Mouse (Mus musculus) MEL (cell line): Measurements from ENCODE around the gene Rfxank. TPM values are rescaled to one million over a fixed set of nuclear protein-coding genes. Genes with fewer than 3 reads are reported as not detected.

Experiments used
- DNase-seq: peaks from one replicate; pipeline ENCODE4 v3.0.0; 2011; ENCODE audit warnings: low read depth, low spot score
- H3K27ac ChIP-seq: 2 replicates; pipeline ENCODE4 v1.5.1; 2012; ENCODE audit warnings: low read depth, mild to moderate bottlenecking, control low read depth, low read length, moderate library complexity; ENCODE audit not compliant: control insufficient read depth
- H3K27me3 ChIP-seq, 2 experiments: fragments of 150-350 bp in 1 of 2; sonication (generic) in 1 of 2; 2 replicates each; pipeline ENCODE4 v1.6.1; 2012; ENCODE audit warnings: low read length in 2 of 2, mild to moderate bottlenecking in 2 of 2, improper control_type of control experiment in 1 of 2, moderate library complexity in 1 of 2; ENCODE audit not compliant: insufficient read depth in 2 of 2, control insufficient read depth in 1 of 2
- H3K36me3 ChIP-seq, 2 experiments: 2 replicates each; pipeline ENCODE4 v1.6.1; 2012 to 2014; ENCODE audit warnings: low read length in 2 of 2, improper control_type of control experiment in 1 of 2, inconsistent platforms in 1 of 2, mild to moderate bottlenecking in 1 of 2; ENCODE audit not compliant: insufficient read depth in 2 of 2, control insufficient read depth in 1 of 2
- H3K4me1 ChIP-seq, 2 experiments: fragments of 150-350 bp in 1 of 2; sonication (generic) in 1 of 2; 2 replicates each; pipeline ENCODE4 v1.6.1; 2012; ENCODE audit warnings: low read length in 2 of 2, improper control_type of control experiment in 1 of 2, mild to moderate bottlenecking in 1 of 2; ENCODE audit not compliant: insufficient read depth in 2 of 2, control insufficient read depth in 1 of 2
- H3K4me3 ChIP-seq, 2 experiments: fragments of 150-350 bp in 1 of 2; sonication (generic) in 1 of 2; 2 replicates each; pipeline ENCODE4 v1.5.1; 2012; ENCODE audit warnings: low read depth in 2 of 2, low read length in 2 of 2, mild to moderate bottlenecking in 2 of 2, moderate library complexity in 2 of 2, control low read depth in 1 of 2, improper control_type of control experiment in 1 of 2; ENCODE audit not compliant: control insufficient read depth in 1 of 2, insufficient read depth in 1 of 2
- H3K79me2 ChIP-seq: 2 replicates; pipeline ENCODE4 v1.6.1; 2012; ENCODE audit warnings: mild to moderate bottlenecking, low read length, moderate library complexity; ENCODE audit not compliant: control insufficient read depth, poor library complexity, insufficient read depth
- H3K9ac ChIP-seq: 2 replicates; pipeline ENCODE4 v1.6.1; 2012; ENCODE audit warnings: low read depth, mild to moderate bottlenecking, control low read depth, low read length, moderate library complexity; ENCODE audit not compliant: control insufficient read depth, poor library complexity, severe bottlenecking
- H3K9me3 ChIP-seq: fragments of 150-350 bp; sonication (generic); replicated peaks from 2 replicates; pipeline ENCODE4 v1.6.1; 2012; ENCODE audit warnings: mild to moderate bottlenecking, low read length, improper control_type of control experiment, moderate library complexity; ENCODE audit not compliant: insufficient read depth
- BHLHE40 ChIP-seq: IDR thresholded peaks from 2 replicates; pipeline ENCODE4 v1.6.1; 2012; ENCODE audit warnings: low read depth, mild to moderate bottlenecking, inconsistent platforms, low read length, improper control_type of control experiment, borderline replicate concordance
- CTCF ChIP-seq, 3 experiments: IDR thresholded peaks in 2 of 3; conservative IDR thresholded peaks in 1 of 3; 2 replicates each; pipeline ENCODE4 v1.5.1; 2011 to 2012; ENCODE audit warnings: low read length in 3 of 3, low read depth in 2 of 3, mild to moderate bottlenecking in 2 of 3, improper control_type of control experiment in 1 of 3, inconsistent platforms in 1 of 3, mixed read lengths in 1 of 3, moderate library complexity in 1 of 3; ENCODE audit not compliant: control insufficient read depth in 1 of 3, insufficient read depth in 1 of 3, poor library complexity in 1 of 3, severe bottlenecking in 1 of 3
- E2F4 ChIP-seq: IDR thresholded peaks from 2 replicates; pipeline ENCODE4 v1.6.1; 2011; ENCODE audit warnings: low read depth, low read length, improper control_type of control experiment, borderline replicate concordance
- ELF1 ChIP-seq: IDR thresholded peaks from 2 replicates; pipeline ENCODE4 v1.6.1; 2014; ENCODE audit warnings: low read depth, mild to moderate bottlenecking, inconsistent platforms, low read length, improper control_type of control experiment, moderate library complexity
- EP300 ChIP-seq, 2 experiments: IDR thresholded peaks; 2 replicates each; pipeline ENCODE4 v1.6.1; 2011; ENCODE audit warnings: improper control_type of control experiment in 2 of 2, low read length in 2 of 2, low read depth in 1 of 2, mild to moderate bottlenecking in 1 of 2
- ETS1 ChIP-seq: IDR thresholded peaks from 2 replicates; pipeline ENCODE4 v1.6.1; 2012; ENCODE audit warnings: low read depth, mild to moderate bottlenecking, inconsistent platforms, low read length, improper control_type of control experiment, moderate library complexity
- GATA1 ChIP-seq: IDR thresholded peaks from 2 replicates; pipeline ENCODE4 v1.6.1; 2011; ENCODE audit warnings: low read depth, low read length, improper control_type of control experiment
- HCFC1 ChIP-seq: IDR thresholded peaks from 2 replicates; pipeline ENCODE4 v1.6.1; 2012; ENCODE audit warnings: low read depth, mild to moderate bottlenecking, inconsistent platforms, low read length, improper control_type of control experiment, moderate library complexity
- JUND ChIP-seq: IDR thresholded peaks from 2 replicates; pipeline ENCODE4 v1.6.1; 2011; ENCODE audit warnings: low read depth, mild to moderate bottlenecking, improper control_type of control experiment, low read length
- MAFK ChIP-seq: IDR thresholded peaks from 2 replicates; pipeline ENCODE4 v1.6.1; 2011; ENCODE audit warnings: low read depth, mild to moderate bottlenecking, low read length, improper control_type of control experiment, borderline replicate concordance
- MAZ ChIP-seq: IDR thresholded peaks from 2 replicates; pipeline ENCODE4 v1.6.1; 2012; ENCODE audit warnings: low read depth, mild to moderate bottlenecking, inconsistent platforms, low read length, improper control_type of control experiment
- MXI1 ChIP-seq: IDR thresholded peaks from 2 replicates; pipeline ENCODE4 v1.6.1; 2011; ENCODE audit warnings: mild to moderate bottlenecking, low read depth, low read length, improper control_type of control experiment
- MYB ChIP-seq: IDR thresholded peaks from 2 replicates; pipeline ENCODE4 v1.6.1; 2011; ENCODE audit warnings: mild to moderate bottlenecking, low read depth, low read length, improper control_type of control experiment
- NRF1 ChIP-seq: IDR thresholded peaks from 2 replicates; pipeline ENCODE4 v1.6.1; 2014; ENCODE audit warnings: low read depth, mild to moderate bottlenecking, inconsistent platforms, low read length, improper control_type of control experiment, moderate library complexity; ENCODE audit not compliant: poor library complexity, insufficient read depth, severe bottlenecking
- POLR2A ChIP-seq, 2 experiments: IDR thresholded peaks; 2 replicates each; pipeline ENCODE4 v1.6.1; 2011 to 2012; ENCODE audit warnings: low read length in 2 of 2, mild to moderate bottlenecking in 2 of 2, control low read depth in 1 of 2, improper control_type of control experiment in 1 of 2, low read depth in 1 of 2, moderate library complexity in 1 of 2; ENCODE audit not compliant: control insufficient read depth in 1 of 2, insufficient read depth in 1 of 2, poor library complexity in 1 of 2
- RAD21 ChIP-seq: IDR thresholded peaks from 2 replicates; pipeline ENCODE4 v1.6.1; 2011; ENCODE audit warnings: mild to moderate bottlenecking, low read depth, low read length, improper control_type of control experiment
- RCOR1 ChIP-seq: IDR thresholded peaks from 2 replicates; pipeline ENCODE4 v1.6.1; 2012; ENCODE audit warnings: low read depth, mild to moderate bottlenecking, inconsistent platforms, low read length, improper control_type of control experiment
- SIN3A ChIP-seq: IDR thresholded peaks from 2 replicates; pipeline ENCODE4 v1.6.1; 2012; ENCODE audit warnings: low read length, improper control_type of control experiment, inconsistent platforms
- TBP ChIP-seq: IDR thresholded peaks from 2 replicates; pipeline ENCODE4 v1.8.0; 2011; ENCODE audit warnings: low read depth, low read length, improper control_type of control experiment
- TCF12 ChIP-seq: IDR thresholded peaks from 2 replicates; pipeline ENCODE4 v1.6.1; 2014; ENCODE audit warnings: low read depth, mild to moderate bottlenecking, inconsistent platforms, low read length, improper control_type of control experiment, moderate library complexity
- USF1 ChIP-seq: IDR thresholded peaks from 2 replicates; pipeline ENCODE4 v1.6.1; 2014; ENCODE audit warnings: low read depth, mild to moderate bottlenecking, inconsistent platforms, low read length, improper control_type of control experiment, moderate library complexity
- USF2 ChIP-seq, 2 experiments: IDR thresholded peaks; 2 replicates each; pipeline ENCODE4 v1.6.1; 2011 to 2012; ENCODE audit warnings: improper control_type of control experiment in 2 of 2, low read length in 2 of 2, borderline replicate concordance in 1 of 2, inconsistent platforms in 1 of 2, low read depth in 1 of 2, mild to moderate bottlenecking in 1 of 2; ENCODE audit not compliant: insufficient read depth in 1 of 2
- ZKSCAN1 ChIP-seq: IDR thresholded peaks from 2 replicates; pipeline ENCODE4 v1.6.1; 2012; ENCODE audit warnings: low read depth, mild to moderate bottlenecking, inconsistent platforms, low read length, improper control_type of control experiment, moderate library complexity
- polyA plus RNA-seq, 2 experiments: library from polyadenylated mRNA; stranded (reverse) in 1 of 2; unstranded in 1 of 2; fragments of >175 nt in 1 of 2; fragments of >200 nt in 1 of 2; gene quantifications; 2 replicates each; pipeline versions ENCODE4 v1.2.1 to v1.2.4; 2012; ENCODE audit warnings: low replicate concordance in 2 of 2, low read depth in 1 of 2; ENCODE audit not compliant: insufficient read length in 2 of 2, insufficient read depth in 1 of 2, missing spikeins in 1 of 2
- total RNA-seq: library from RNA; depleted of rRNA; stranded (reverse); fragments of 300-350 nt; gene quantifications from 2 replicates; pipeline ENCODE4 v1.2.3, GENCODE M21; 2012

Gene Rfxank
- total and polyA plus RNA-seq, 3 experiments = 5.0 to 7.2 TPM; not detected in 1

DNA sequence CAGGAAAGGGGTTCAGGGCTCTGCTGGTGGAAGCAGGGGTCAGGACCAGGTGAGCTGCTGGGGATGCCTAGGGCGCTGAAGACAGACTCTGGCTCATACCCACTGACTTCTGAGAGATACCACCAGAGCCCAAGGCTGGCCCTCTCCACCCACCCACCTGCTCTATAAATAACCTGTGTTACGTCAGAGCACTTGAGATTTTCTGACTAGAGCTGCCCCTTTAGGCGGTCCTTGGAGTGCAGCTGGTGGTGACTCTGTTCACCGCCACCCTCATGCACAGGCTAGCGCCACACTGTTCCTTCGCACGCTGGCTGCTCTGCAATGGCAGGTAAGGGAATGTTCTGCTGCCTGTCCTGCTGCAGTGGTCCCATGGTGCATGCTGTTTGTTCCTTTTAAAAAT, 35.1 kb upstream of the Rfxank start:
- no peaks in the 10 kb centered on the region for H3K9me3 ChIP-seq
- no peak overlapping the region for H3K4me3 ChIP-seq
- H3K79me2 ChIP-seq = peaks cover 10% of the 10 kb centered on the region
- peaks cover 0 to 10% of the 10 kb centered on the region in 2 experiments; a peak in 2 of 4 replicates for H3K36me3 ChIP-seq
- H3K27ac ChIP-seq = no peak overlapping the region
- no peak for DNase-seq
- peaks cover 7 to 17% of the 10 kb centered on the region in 2 experiments for H3K4me1 ChIP-seq
- H3K9ac ChIP-seq = no peak overlapping the region
- no peaks in the 10 kb centered on the region for H3K27me3 ChIP-seq
- no peak for TF ChIP-seq MAZ
- TF ChIP-seq, all 39 proteins: peak for 0

DNA sequence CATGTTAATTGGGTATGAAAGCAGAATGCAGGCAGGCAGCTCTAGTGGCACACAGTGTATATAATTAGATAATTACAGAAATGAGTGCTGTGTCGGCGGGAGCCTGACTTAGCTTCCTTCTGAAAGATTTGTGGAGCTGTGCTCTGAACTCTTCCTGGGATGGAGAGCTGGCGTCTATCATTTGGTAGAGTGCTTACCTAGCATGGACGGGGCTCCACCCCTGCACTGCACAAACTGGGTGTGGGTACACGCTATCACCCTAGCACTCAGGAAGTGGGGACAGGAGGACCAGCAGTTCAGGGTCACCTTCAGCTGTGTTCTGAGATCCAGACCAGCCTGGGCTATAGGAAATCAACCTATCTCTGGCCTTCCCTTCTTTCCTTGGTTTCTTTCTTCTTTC, 34.4 kb upstream of the Rfxank start:
- Histone ChIP-seq H3K9me3 (no peaks in the 10 kb centered on the region), H3K27ac (no peak overlapping the region), H3K36me3 (peaks cover 0 to 10% of the 10 kb centered on the region in 2 experiments; a peak in 2 of 4 replicates), H3K27me3 (no peaks in the 10 kb centered on the region), H3K79me2 (peaks cover 10% of the 10 kb centered on the region), H3K9ac (peak overlapping the region; percentile 17), H3K4me3 (peak overlapping the region; percentile 66 to 82; a peak in 2 of 4 replicates), H3K4me1 (peaks cover 7 to 17% of the 10 kb centered on the region in 2 experiments)
- TF ChIP-seq EP300 (IDR thresholded peaks at IDR 0.05; ENCODE audit: low read depth in 1 of 2, low read length in 2 of 2) = 0 out of 4 replicates have a peak, but pooled peaks of 1 of the 2 experiments have one; percentile 9
- TF ChIP-seq ELF1 = no peak
- peak; percentile 37 for DNase-seq

DNA sequence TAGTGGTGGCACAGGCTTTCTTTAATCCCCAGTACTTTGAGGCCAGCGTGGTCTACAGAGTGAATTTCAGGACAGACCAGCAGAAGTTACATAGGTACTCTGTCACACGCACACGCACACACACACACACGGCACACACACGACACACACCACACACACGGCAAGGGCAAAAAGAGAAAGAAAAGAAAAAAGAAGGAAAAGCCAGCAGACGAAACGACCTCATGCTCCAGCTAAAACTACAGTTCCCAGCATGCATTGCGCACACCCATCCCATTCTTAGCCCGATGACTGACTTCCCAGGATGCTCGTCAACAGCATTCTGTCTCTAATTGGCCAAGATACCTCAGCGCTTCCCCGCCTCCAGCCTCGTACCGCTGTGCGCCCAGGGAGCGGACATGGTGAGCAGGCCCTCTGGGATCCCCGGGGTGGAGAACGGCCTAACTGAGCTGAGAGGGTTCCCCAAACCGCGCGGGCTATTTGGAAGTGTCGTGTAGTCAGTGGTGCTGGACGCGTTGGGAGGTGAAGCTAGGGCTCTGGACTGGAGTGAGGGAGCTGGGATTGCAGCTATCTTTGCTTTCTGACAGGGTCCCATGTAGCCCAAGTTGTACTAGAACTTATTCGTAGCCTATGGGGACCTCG, 33.2 kb upstream of the Rfxank start, which contains the start of gene Tmem161a:
TSS of gene Tmem161a (plus strand) at position 314 of the 639 bp plus-strand sequence.
- peak within 1 kb of the TSS; percentile 82 for H3K9ac ChIP-seq
- no peaks in the 10 kb centered on the region for H3K9me3 ChIP-seq
- peaks cover 0 to 10% of the 10 kb centered on the region in 2 experiments; a peak in 2 of 4 replicates for H3K36me3 ChIP-seq
- H3K79me2 ChIP-seq = peaks cover 10% of the 10 kb centered on the region
- peak within 1 kb of the TSS; percentile 75 to 82 for H3K4me3 ChIP-seq
- H3K27me3 ChIP-seq = no peaks in the 10 kb centered on the region
- DNase-seq = peak; percentile 98
- peak within 1 kb of the TSS; percentile 48 for H3K27ac ChIP-seq
- H3K4me1 ChIP-seq = peaks cover 7 to 17% of the 10 kb centered on the region in 2 experiments
- peak; percentile 59 for TF ChIP-seq ELF1
- TF ChIP-seq MAZ = peak; percentile 41; the same call in 1 of the 2 replicates
- TF ChIP-seq RCOR1 = no peak
- no peak for TF ChIP-seq MAFK
- peak; percentile 98 for TF ChIP-seq HCFC1
- TF ChIP-seq USF1 = peak; percentile 48
- no peak for TF ChIP-seq TCF12
- TF ChIP-seq EP300 (IDR thresholded peaks at IDR 0.05; ENCODE audit: low read depth in 1 of 2, low read length in 2 of 2) = no peak
- no peak for TF ChIP-seq JUND
- TF ChIP-seq GATA1 = no peak
- TF ChIP-seq E2F4 = no peak
- TF ChIP-seq BHLHE40 = no peak
- no peak for TF ChIP-seq RAD21
- TF ChIP-seq SIN3A = peak; percentile 75
- peak; percentile 80 for TF ChIP-seq TBP
- TF ChIP-seq ZKSCAN1 = no peak
- TF ChIP-seq NRF1 = peak; percentile 43; the same call in 1 of the 2 replicates
- TF ChIP-seq USF2 (IDR thresholded peaks at IDR 0.05; ENCODE audit: borderline replicate concordance in 1 of 2, insufficient read depth in 1 of 2, low read depth in 1 of 2, low read length in 2 of 2) = no peak
- TF ChIP-seq POLR2A (IDR thresholded peaks at IDR 0.05; ENCODE audit: control insufficient read depth in 1 of 2, insufficient read depth in 1 of 2, low read depth in 1 of 2, low read length in 2 of 2, poor library complexity in 1 of 2) = peak; percentile 68 to 91
- peak; percentile 76 for TF ChIP-seq MXI1
- TF ChIP-seq ETS1 = no peak
- TF ChIP-seq CTCF (IDR thresholded peaks at IDR 0.05 in 2 of 3, conservative IDR thresholded peaks at IDR 0.05 in 1 of 3; ENCODE audit: control insufficient read depth in 1 of 3, insufficient read depth in 1 of 3, low read depth in 2 of 3, low read length in 3 of 3, poor library complexity in 1 of 3, severe bottlenecking in 1 of 3) = no peak
- TF ChIP-seq MYB = no peak
